Mouse (Mus musculus): Measurements from ENCODE around the gene Xpo6.
A peak's percentile ranks its signal among the peaks of the same experiment; 100 is the strongest.

The Xpo6 gene

GRCm38 (mm10) chr7:126194175-126194574 is 6.1 kb downstream of the Xpo6 start:
- no peak for DNase-seq (ENCODE audit: low read depth, low spot score)

DNA sequence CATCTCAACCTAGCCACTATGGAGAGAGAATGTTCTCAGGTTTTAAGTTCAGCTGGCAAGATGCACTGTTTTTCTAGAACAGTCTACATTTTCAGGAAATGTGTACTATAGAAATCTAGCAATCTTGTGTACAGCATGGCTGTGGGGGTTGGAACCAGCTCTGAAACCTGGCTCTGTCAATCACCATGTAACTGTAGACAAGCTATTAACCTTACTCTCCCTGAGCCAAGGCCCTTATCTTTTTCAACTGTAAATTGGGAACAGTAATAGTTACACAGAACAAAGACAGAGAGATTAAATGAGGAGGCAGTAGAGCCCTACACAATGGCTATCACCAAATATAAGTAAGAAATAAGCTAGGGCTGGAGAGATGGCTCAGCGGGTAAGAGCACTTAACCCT is 8.8 kb downstream of the Xpo6 start:
- DNase-seq (ENCODE audit: low read depth, low spot score), result no peak

- no peak for DNase-seq (ENCODE audit: low read depth, low spot score)
These were observed 10.8 kb downstream of the Xpo6 start for GRCm38 (mm10) chr7:126189517-126189916.

DNA sequence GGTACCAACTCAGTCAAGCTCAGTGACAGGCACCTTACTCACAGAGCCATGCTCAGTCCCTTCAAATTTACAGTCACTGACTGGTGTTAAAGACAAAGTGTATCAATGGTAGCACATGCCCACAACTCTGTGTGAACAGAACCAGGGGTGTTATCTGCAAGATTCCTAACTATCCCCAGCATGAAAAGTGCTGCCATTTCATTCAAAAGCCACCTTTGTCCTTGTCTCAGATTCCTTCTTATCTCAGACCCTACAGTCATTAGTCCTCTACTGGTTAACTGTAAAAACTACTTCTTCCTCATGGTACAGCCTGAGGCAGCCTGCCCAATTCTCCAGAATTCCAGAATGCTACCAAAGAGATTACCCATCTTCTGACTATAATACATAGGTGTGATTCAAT is 14.3 kb downstream of the Xpo6 start:
- DNase-seq (ENCODE audit: low read depth, low spot score), result no peak

DNA sequence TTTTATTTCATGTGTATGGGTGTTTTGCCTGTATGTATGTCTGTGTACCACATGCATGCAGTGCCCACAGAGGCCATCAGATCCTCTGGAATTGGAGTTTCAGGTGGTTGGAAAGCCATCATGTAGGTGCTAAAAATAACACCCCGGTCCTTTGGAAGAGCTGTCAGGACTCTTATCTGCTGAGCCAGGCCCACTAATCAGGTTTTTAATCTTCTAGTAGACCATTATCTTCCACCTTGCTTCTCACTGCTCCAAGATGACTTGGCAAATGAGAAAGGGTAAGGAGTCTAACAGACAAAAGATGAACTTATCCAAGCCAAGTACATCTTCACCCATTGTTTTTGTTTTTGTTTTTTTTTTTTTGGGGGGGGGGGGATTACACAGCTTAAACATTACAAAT is 16.7 kb downstream of the Xpo6 start:
- no peak for DNase-seq (ENCODE audit: low read depth, low spot score)

DNA sequence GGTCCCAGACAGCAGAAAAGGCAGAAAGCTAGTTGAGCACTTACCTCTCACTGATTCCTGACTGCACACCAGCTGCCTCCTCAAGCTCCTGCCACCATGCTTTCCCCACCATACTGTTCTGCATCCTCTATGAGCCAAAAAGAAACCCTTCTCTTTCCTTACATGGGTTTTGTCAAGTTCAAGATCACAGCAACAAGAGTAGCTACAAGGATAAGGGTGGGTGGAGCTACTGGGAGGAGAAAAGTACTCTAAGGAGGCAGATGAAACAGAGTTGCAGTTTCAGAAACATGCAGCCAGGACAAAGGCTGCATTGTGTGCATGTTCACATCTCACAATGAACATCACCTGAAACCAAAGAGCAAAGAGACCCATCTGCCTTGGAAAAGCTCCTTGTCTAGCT is 18.8 kb downstream of the Xpo6 start:
- peak; percentile 31 for DNase-seq (ENCODE audit: low read depth, low spot score)

DNA sequence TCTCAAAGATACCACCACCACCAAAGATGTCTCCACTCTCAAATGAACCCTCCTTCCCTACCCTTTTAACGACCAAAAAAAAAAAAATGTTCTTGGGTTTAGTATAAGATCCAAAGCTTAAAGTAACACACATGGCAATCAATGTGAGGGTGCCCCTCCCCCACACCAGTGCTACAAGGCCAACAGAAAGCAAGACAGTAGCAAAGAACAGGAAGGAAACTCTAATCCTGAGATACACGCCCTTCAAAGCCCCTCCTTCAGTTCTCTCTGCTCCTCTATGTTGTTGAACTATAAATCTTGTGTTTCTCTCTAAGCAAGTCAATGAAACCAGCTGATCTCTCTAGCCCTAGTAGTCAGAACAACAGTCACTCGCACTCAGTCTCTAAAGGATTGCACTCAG is 19.3 kb downstream of the Xpo6 start:
- DNase-seq (ENCODE audit: low read depth, low spot score), result peak; percentile 37

DNA sequence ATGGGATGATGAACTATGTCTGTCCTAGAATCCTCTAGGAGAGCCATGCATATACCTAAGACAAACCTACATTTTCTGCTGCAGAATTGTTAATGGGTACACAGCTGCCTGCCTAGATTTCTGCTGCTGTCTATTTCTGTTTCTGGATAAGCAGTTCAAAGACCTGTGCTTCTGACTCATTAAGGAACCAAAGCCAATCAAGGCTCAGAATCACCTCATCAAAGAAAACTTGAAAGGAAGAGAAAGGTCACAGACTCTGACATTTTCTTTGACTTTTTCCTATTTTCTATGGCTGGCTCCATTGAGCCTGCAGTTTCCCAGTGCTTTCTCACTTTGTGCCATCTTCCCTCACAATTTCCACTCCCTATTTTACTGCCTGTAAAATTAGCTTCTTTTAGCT is 21.5 kb downstream of the Xpo6 start:
- no peak for DNase-seq (ENCODE audit: low read depth, low spot score)

GRCm38 (mm10) chr7:126175999-126176398 is 24.3 kb downstream of the Xpo6 start:
- DNase-seq (ENCODE audit: low read depth, low spot score), result peak; percentile 25

GRCm38 (mm10) chr7:126175456-126175855 is 24.8 kb downstream of the Xpo6 start:
- no peak for DNase-seq (ENCODE audit: low read depth, low spot score)

DNA sequence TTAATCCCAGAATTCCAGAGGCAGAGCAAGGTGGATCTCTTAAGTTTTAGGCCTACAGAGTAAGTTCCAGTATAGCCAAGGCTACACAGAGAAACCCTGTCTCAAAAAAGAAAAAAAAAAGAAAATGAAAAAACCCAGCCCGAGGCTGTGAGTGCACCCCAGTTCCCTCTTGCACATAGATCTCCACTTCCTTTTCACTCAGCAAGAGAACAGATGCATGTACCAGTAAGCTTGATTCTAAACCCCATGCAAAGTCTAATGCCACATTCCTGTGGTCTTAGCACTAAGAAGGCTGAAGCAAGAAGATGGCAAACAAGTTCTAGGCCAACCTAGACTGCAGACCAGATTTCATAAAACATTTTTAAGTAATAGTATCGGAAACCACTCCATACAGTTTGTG is 25.4 kb downstream of the Xpo6 start:
- DNase-seq (ENCODE audit: low read depth, low spot score), result no peak

DNA sequence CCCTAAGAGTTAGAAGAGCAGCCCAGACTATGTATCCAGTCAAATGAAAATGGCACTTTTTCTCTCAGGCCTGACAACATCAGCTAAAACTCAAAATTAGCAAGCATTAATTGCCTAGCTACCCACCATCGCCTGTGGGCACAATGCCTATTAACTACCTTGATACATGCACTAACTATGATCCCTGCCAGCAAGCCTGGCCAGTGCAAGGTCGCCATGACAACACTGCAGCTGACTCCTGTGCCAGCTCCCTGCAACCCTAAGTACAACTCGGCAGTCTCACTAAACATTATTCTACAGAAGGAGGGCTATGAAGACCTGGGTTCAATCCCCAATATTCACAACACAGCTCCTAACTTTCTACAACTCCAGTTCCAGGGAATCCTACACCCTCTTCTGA is 28.3 kb downstream of the Xpo6 start:
- DNase-seq (ENCODE audit: low read depth, low spot score), result no peak

DNA sequence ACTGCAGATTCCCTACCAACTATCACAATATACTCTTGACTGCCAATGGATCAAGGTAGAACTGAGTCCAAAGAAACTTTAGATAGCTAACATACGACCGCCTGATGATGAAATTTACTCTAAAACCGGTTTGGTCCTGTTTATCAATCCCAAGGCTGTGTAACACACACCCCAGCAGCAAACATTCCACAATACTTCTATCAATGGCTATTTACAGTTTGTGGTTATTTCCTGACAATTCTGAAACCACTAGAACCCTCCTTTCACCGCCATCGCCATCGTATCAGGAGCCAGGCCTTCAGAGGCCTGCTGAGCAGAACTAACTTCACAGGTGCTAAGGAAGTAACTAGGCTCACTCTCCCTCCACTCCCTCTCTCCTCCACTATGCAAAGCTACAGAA is 31.7 kb downstream of the Xpo6 start:
- DNase-seq (ENCODE audit: low read depth, low spot score), result no peak

GRCm38 (mm10) chr7:126167426-126167825 is 32.9 kb downstream of the Xpo6 start:
- DNase-seq (ENCODE audit: low read depth, low spot score), result peak; percentile 67

- DNase-seq (ENCODE audit: low read depth, low spot score), result no peak
These were observed 33.7 kb downstream of the Xpo6 start for GRCm38 (mm10) chr7:126166571-126166970.

DNA sequence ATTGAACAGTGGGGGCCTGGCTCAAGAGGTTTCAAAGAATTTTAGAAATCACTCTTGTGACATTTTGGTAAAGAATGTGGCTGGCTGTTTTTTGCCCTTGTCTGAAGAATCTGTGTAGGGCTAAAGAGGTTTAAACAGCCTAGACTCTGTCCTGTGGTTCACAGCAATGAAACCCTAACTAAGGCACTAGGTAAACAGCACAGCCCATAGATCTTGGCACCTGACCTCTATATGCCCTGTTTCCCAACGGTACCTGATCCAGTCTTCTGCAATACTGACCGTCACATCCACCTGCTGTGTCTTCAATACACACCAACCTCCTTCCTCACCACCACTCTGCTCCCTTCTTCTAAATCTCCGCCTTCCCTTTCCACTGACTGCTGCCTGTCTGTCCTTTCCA is 42.1 kb downstream of the Xpo6 start:
- DNase-seq (ENCODE audit: low read depth, low spot score), result no peak

DNA sequence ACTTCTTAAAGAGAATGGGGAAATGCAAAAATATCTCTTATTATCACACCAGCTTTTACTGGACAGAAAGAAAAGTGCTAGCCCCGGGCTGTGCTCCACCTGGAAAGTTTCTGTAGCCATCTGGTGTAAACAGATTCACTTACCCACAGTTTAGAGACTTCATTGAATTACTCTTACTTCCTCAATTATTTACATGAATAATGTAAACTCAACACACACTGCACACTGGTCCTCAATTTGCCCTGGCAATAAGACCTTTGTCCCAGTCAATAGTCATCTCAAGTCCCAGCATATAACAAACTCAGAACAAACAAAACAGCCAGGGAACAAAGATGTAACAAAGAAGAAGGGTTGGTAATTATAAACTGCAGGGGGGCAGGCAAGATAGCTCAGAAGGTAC is 44.6 kb downstream of the Xpo6 start:
- no peak for DNase-seq (ENCODE audit: low read depth, low spot score)

DNA sequence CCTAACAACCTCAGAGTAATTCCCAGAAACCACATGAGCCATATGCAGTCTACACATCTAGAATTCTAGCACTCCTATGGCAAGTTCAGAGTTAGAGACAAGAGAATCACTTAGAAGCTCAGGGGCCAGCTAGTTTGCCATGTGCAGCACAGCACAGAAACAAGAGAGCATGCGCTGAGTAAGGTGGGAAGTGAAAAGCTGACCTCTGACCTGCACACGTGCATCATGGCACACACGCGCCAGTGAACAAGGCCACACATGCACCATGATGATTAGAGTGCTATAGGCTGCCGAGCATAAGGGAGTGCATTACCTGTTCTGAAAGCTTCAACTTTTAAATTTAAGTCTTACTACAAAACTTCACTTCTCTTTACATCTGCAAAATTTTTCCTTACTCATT is 45.6 kb downstream of the Xpo6 start:
- no peak for DNase-seq (ENCODE audit: low read depth, low spot score)

DNA sequence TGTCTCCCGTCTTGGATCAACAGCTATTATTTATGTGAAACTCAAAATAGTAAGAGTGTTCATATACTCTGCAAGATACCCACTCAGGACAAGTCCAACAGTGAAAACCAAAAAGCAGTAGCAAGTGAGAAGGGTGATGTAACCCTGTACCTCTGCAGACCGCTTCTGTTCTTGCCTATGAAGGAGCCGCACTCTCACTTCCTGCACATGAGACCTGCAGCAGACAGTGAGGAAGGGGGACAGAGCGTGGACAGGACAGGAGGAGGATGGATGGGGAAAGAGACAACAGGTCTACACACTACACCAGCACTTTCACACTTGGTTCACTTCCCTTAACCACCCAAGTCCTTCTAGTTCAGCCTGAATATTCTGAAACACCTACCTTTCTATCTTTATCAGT is 48.0 kb downstream of the Xpo6 start:
- DNase-seq (ENCODE audit: low read depth, low spot score), result no peak

GRCm38 (mm10) chr7:126146156-126146555 is 54.1 kb downstream of the Xpo6 start:
- DNase-seq (ENCODE audit: low read depth, low spot score), result peak; percentile 67

GRCm38 (mm10) chr7:126144364-126144763 is 55.9 kb downstream of the Xpo6 start:
- no peak for DNase-seq (ENCODE audit: low read depth, low spot score)

- DNase-seq (ENCODE audit: low read depth, low spot score), result no peak
These were observed 62.5 kb downstream of the Xpo6 start for GRCm38 (mm10) chr7:126137850-126138249.

GRCm38 (mm10) chr7:126135391-126135790 is 64.9 kb downstream of the Xpo6 start:
- DNase-seq (ENCODE audit: low read depth, low spot score), result no peak

GRCm38 (mm10) chr7:126134634-126135321 is 65.5 kb downstream of the Xpo6 start:
- no peak for DNase-seq (ENCODE audit: low read depth, low spot score)

Data from ZHBTc4 (cell line).